Mouse (Mus musculus): ENCODE results near the gene Olfr419. TPM values are rescaled to one million over a fixed set of nuclear protein-coding genes. Genes with fewer than 3 reads are reported as not detected.

Olfr419 gene
- polyA plus RNA-seq, 1 experiment from 2014 or later: not detected

- H3K9ac ChIP-seq (replicated peaks; ENCODE audit: low read length): no peak overlapping the region
- H3K4me3 ChIP-seq (ENCODE audit: low read depth, low read length): no peak overlapping the region
- H3K27ac ChIP-seq (replicated peaks; ENCODE audit: low read depth, low read length): no peak overlapping the region
- no peaks in the 10 kb centered on the region for H3K36me3 ChIP-seq (replicated peaks; ENCODE audit: control insufficient read depth, insufficient read depth, low read depth, low read length)
- 90% methylated on average over 4 of the region's 4 CpGs for WGBS
- DNase-seq (ENCODE audit: low spot score): no peak
- no peaks in the 10 kb centered on the region for H3K9me3 ChIP-seq (replicated peaks; ENCODE audit: control insufficient read depth, low read length)
- no peak for ATAC-seq (replicated peaks; ENCODE audit: insufficient number of reproducible peaks, low FRiP score, low TSS enrichment, low read depth)
- no peaks in the 10 kb centered on the region for H3K4me1 ChIP-seq (ENCODE audit: control insufficient read depth, insufficient read depth, low read length)
- no peak overlapping the region for H3K4me2 ChIP-seq (ENCODE audit: low read depth, low read length)
- no peaks in the 10 kb centered on the region for H3K27me3 ChIP-seq (ENCODE audit: control insufficient read depth, insufficient read depth, low read length)
These were observed 11.9 kb downstream of the Olfr419 start for GRCm38 (mm10) chr1:174239916-174240315.

- H3K9ac ChIP-seq (replicated peaks; ENCODE audit: low read length): no peak overlapping the region
- WGBS: 87% methylated on average over 7 of the region's 8 CpGs
- ATAC-seq (replicated peaks; ENCODE audit: insufficient number of reproducible peaks, low FRiP score, low TSS enrichment, low read depth): no peak
These were observed 35.2 kb downstream of the Olfr419 start for GRCm38 (mm10) chr1:174216528-174217204.

GRCm38 (mm10) chr1:174215270-174216038 lies 36.4 kb downstream of the Olfr419 start:
- no peak for ATAC-seq (replicated peaks; ENCODE audit: insufficient number of reproducible peaks, low FRiP score, low TSS enrichment, low read depth)
- H3K27ac ChIP-seq (replicated peaks; ENCODE audit: low read depth, low read length): no peak overlapping the region
- WGBS: 56% methylated on average over 8 of the region's 8 CpGs

More at GRCm38 (mm10) chr1:174216528-174217204, 35.2 kb downstream of the Olfr419 start:
- no peak overlapping the region for H3K4me2 ChIP-seq (ENCODE audit: low read depth, low read length)
- DNase-seq (ENCODE audit: low spot score): no peak
- H3K4me3 ChIP-seq (ENCODE audit: low read depth, low read length): no peak overlapping the region
- H3K27me3 ChIP-seq (ENCODE audit: control insufficient read depth, insufficient read depth, low read length): no peaks in the 10 kb centered on the region
- H3K36me3 ChIP-seq (replicated peaks; ENCODE audit: control insufficient read depth, insufficient read depth, low read depth, low read length): no peaks in the 10 kb centered on the region
- H3K9me3 ChIP-seq (replicated peaks; ENCODE audit: control insufficient read depth, low read length): no peaks in the 10 kb centered on the region
- H3K27ac ChIP-seq (replicated peaks; ENCODE audit: low read depth, low read length): no peak overlapping the region
- H3K4me1 ChIP-seq (ENCODE audit: control insufficient read depth, insufficient read depth, low read length): no peaks in the 10 kb centered on the region

GRCm38 (mm10) chr1:174212286-174212685 lies 39.6 kb downstream of the Olfr419 start:
- H3K4me3 ChIP-seq (ENCODE audit: low read depth, low read length): no peak overlapping the region
- no peak overlapping the region for H3K9ac ChIP-seq (replicated peaks; ENCODE audit: low read length)
- H3K27me3 ChIP-seq (ENCODE audit: control insufficient read depth, insufficient read depth, low read length): no peaks in the 10 kb centered on the region
- H3K9me3 ChIP-seq (replicated peaks; ENCODE audit: control insufficient read depth, low read length): no peaks in the 10 kb centered on the region
- DNase-seq (ENCODE audit: low spot score): no peak
- H3K36me3 ChIP-seq (replicated peaks; ENCODE audit: control insufficient read depth, insufficient read depth, low read depth, low read length): no peaks in the 10 kb centered on the region
- H3K27ac ChIP-seq (replicated peaks; ENCODE audit: low read depth, low read length): no peak overlapping the region
- ATAC-seq (replicated peaks; ENCODE audit: insufficient number of reproducible peaks, low FRiP score, low TSS enrichment, low read depth): no peak
- H3K4me1 ChIP-seq (ENCODE audit: control insufficient read depth, insufficient read depth, low read length): no peaks in the 10 kb centered on the region
- 78% methylated on average over 5 of the region's 5 CpGs for WGBS
- H3K4me2 ChIP-seq (ENCODE audit: low read depth, low read length): no peak overlapping the region

More at GRCm38 (mm10) chr1:174215270-174216038, 36.4 kb downstream of the Olfr419 start:
- no peaks in the 10 kb centered on the region for H3K27me3 ChIP-seq (ENCODE audit: control insufficient read depth, insufficient read depth, low read length)
- H3K9me3 ChIP-seq (replicated peaks; ENCODE audit: control insufficient read depth, low read length): no peaks in the 10 kb centered on the region
- no peak overlapping the region for H3K4me2 ChIP-seq (ENCODE audit: low read depth, low read length)
- no peak overlapping the region for H3K9ac ChIP-seq (replicated peaks; ENCODE audit: low read length)
- H3K36me3 ChIP-seq (replicated peaks; ENCODE audit: control insufficient read depth, insufficient read depth, low read depth, low read length): no peaks in the 10 kb centered on the region
- no peaks in the 10 kb centered on the region for H3K4me1 ChIP-seq (ENCODE audit: control insufficient read depth, insufficient read depth, low read length)
- H3K4me3 ChIP-seq (ENCODE audit: low read depth, low read length): no peak overlapping the region
- no peak for DNase-seq (ENCODE audit: low spot score)

- Histone ChIP-seq H3K27ac (replicated peaks; ENCODE audit: low read depth, low read length) (no peak overlapping the region), H3K4me2 (ENCODE audit: low read depth, low read length) (no peak overlapping the region), H3K36me3 (replicated peaks; ENCODE audit: control insufficient read depth, insufficient read depth, low read depth, low read length) (no peaks in the 10 kb centered on the region), H3K4me3 (ENCODE audit: low read depth, low read length) (no peak overlapping the region), H3K4me1 (ENCODE audit: control insufficient read depth, insufficient read depth, low read length) (no peaks in the 10 kb centered on the region), H3K27me3 (ENCODE audit: control insufficient read depth, insufficient read depth, low read length) (no peaks in the 10 kb centered on the region), H3K9me3 (replicated peaks; ENCODE audit: control insufficient read depth, low read length) (no peaks in the 10 kb centered on the region), H3K9ac (replicated peaks; ENCODE audit: low read length) (no peak overlapping the region)
- WGBS: 79% methylated on average over 7 of the region's 7 CpGs
- ATAC-seq (replicated peaks; ENCODE audit: insufficient number of reproducible peaks, low FRiP score, low TSS enrichment, low read depth) (no peak), DNase-seq (ENCODE audit: low spot score) (no peak)
These were observed 47.2 kb downstream of the Olfr419 start for GRCm38 (mm10) chr1:174204699-174205098.

Other genes with a start within 250 kb of the Olfr419 start
- gene Ifi205, start 220.3 kb downstream of the Olfr419 start, polyA plus RNA-seq (2014; fragmentation: Nextera tagmentation; extraction: Ambion mirVana): not detected in 2 replicates
- gene Olfr433, start 211.4 kb downstream of the Olfr419 start, polyA plus RNA-seq (2014; fragmentation: Nextera tagmentation; extraction: Ambion mirVana): not detected in 2 replicates
- gene Olfr432, start 202.9 kb downstream of the Olfr419 start, polyA plus RNA-seq (2014; fragmentation: Nextera tagmentation; extraction: Ambion mirVana): not detected in 2 replicates
- gene Olfr430, start 185.5 kb downstream of the Olfr419 start, polyA plus RNA-seq (2014; fragmentation: Nextera tagmentation; extraction: Ambion mirVana): 0.07 TPM in 1 of 2 replicates, not detected in the other
- not detected in 2 replicates for gene Olfr429, start 167.7 kb downstream of the Olfr419 start, polyA plus RNA-seq (2014; fragmentation: Nextera tagmentation; extraction: Ambion mirVana)
- gene Olfr427, start 155.2 kb downstream of the Olfr419 start, polyA plus RNA-seq (2014; fragmentation: Nextera tagmentation; extraction: Ambion mirVana): not detected in 2 replicates
- 0.64 and 0.90 TPM in 2 replicates for gene Olfr231, start 130.9 kb downstream of the Olfr419 start, polyA plus RNA-seq (2014; fragmentation: Nextera tagmentation; extraction: Ambion mirVana)
- gene Olfr424, start 120.5 kb downstream of the Olfr419 start, polyA plus RNA-seq (2014; fragmentation: Nextera tagmentation; extraction: Ambion mirVana): 0.29 TPM in 1 of 2 replicates, not detected in the other
- gene Olfr420, start 96.4 kb downstream of the Olfr419 start, polyA plus RNA-seq (2014; fragmentation: Nextera tagmentation; extraction: Ambion mirVana): 0.14 and 0.34 TPM in 2 replicates
- gene Spta1, start 79.3 kb downstream of the Olfr419 start, polyA plus RNA-seq (2014; fragmentation: Nextera tagmentation; extraction: Ambion mirVana): 2.0 and 2.4 TPM in 2 replicates
- gene Mptx1, start 78.5 kb upstream of the Olfr419 start, polyA plus RNA-seq (2014; fragmentation: Nextera tagmentation; extraction: Ambion mirVana): not detected in 2 replicates
- not detected in 2 replicates for gene Olfr417, start 113.1 kb upstream of the Olfr419 start, polyA plus RNA-seq (2014; fragmentation: Nextera tagmentation; extraction: Ambion mirVana)
- gene Olfr248, start 139.0 kb upstream of the Olfr419 start, polyA plus RNA-seq (2014; fragmentation: Nextera tagmentation; extraction: Ambion mirVana): not detected in 2 replicates
- not detected in 2 replicates for gene Olfr414, start 172.0 kb upstream of the Olfr419 start, polyA plus RNA-seq (2014; fragmentation: Nextera tagmentation; extraction: Ambion mirVana)
- not detected in 2 replicates for gene Olfr220, start 190.0 kb upstream of the Olfr419 start, polyA plus RNA-seq (2014; fragmentation: Nextera tagmentation; extraction: Ambion mirVana)
- 2.1 and 2.2 TPM in 2 replicates for gene Fmn2, start 249.8 kb upstream of the Olfr419 start, polyA plus RNA-seq (2014; fragmentation: Nextera tagmentation; extraction: Ambion mirVana)